Mouse (Mus musculus) embryo, embryonic 10.5 days (tissue): Measurements from ENCODE around the gene Gtf3c5.

ENCODE experiments used
- DNase-seq: peaks from one replicate; pipeline ENCODE4 v3.0.0-alpha.2; 2015; ENCODE audit warnings: low spot score

The Gtf3c5 gene

DNA sequence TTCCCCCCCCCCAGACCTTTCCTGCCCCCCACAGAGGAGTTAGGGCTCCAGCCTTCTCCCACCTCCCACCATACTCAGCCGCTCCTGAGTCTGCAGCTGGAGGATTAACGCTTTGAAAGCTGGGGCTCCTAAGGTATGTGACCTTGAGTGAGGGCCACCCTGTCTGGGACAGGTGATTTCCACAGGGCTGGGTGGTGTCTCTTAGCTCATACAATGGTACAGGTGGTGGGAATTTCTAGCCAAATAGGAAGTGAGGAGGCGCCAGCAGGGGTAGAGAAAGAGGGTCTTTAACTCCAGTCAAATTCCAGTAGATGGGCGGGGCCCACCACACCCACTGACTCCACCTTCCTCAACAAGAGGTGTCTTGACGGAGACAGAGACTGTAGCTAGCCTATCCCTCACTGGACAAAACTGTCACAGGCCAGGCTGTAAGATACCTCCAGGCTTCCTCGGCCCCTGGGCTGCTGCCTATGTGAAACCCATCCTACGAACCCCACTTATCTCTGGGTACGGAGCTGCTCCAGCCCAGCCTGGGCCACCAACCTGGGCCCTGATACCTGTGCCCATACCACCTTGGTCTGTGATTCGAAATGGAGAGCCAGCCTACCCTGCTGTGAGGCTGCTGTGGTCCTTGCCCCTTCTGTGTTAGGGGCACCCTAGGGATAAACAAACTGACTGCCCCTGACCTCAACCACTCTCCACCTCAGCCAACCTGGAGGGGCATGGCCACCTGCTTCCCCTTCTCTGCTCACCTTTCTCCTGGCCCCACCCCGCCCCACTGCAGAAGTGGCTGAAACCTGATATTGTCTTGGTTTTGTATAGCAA, 24.0 kb upstream of the Gtf3c5 start:
- DNase-seq = no peak

DNA sequence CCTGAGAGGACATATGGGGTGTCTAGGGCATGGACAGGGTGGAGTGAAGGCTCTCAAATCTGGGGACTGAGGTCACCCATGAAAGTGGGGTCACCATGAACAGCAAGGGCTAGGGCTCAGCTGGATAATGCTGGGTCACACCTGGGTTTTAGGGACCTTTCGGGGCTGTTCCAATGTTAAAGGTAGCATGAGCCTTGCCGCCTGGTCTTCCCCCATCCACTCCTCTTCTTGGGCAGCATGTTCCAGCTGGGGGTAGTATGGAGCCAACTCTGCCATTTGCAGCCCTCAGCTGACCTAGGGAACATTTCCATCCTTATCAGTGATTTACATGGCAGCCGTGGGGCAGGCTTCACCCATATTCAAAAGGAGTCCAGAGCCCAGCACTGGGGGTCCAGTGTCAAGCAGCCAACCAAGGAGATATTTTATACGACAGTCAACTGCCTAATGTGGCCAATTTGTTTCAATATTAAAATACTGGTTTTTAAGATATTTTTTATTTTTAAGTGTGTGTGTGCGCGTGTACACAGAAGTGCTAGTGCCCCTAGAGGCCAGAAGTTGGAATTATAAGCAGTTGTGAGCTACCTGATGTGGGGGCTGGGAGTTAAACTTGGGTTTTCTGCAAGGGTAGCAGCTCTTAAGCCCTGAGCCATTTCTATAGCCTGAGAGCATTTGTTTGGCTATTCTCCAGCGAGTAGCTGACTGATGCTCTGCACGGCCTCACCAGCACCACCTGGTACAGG, 23.2 kb upstream of the Gtf3c5 start:
- DNase-seq = peak; percentile 35

DNA sequence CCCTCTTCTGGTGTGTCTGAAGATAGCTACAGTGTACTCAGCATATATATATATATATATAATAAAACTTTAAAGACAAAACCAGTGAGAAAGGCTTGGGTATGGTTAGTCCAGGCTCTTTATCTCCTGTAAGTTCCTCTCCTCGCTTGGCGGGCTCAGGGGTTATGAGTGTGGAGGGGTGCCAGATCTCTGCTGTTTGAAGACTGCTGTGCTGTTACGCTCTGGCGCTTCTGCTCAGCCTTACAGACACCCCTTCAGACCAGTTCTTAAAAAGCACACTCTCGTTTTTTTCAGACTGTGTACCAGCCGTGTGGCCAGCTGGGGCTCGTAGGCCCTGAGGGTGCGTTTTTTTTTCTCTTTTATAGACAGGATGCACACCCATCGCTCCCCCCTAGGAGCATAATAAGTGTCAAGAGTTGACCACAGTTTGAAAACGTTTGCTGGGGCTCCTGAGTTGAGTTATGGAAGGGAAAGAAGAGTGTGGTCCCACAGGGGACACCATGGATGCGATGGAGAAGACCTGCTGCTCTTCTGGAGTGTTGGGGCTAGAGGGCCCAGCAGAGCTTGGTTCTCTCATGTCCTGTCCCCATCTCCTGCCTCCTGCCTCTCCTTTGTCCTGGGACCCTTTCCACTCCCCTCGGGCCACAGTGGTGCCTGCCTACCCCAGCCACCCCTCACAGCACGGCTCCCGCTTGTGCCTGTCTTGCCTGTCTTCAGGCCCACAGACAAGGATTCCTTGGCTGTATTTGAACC, 22.4 kb upstream of the Gtf3c5 start:
- DNase-seq = no peak

DNA sequence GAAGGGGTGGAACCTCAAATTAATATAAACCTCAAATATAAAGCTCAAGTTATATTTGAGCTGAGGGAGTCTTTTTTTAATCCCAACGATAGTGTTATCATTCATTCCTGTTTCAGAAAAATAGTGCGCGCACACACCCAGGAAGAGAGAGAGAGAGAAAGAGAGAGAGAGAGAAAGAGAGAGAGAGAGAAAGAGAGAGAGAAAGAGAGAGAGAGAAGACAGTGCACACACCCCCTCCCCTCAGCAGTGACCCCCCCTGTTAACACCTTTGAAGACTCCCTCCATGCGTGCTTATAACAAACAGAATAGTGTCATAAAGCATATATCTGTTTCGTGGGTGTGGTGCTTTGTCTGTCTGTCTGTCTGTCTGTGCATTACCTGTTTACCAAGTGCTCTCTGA, 20.0 kb upstream of the Gtf3c5 start:
- DNase-seq = no peak

DNA sequence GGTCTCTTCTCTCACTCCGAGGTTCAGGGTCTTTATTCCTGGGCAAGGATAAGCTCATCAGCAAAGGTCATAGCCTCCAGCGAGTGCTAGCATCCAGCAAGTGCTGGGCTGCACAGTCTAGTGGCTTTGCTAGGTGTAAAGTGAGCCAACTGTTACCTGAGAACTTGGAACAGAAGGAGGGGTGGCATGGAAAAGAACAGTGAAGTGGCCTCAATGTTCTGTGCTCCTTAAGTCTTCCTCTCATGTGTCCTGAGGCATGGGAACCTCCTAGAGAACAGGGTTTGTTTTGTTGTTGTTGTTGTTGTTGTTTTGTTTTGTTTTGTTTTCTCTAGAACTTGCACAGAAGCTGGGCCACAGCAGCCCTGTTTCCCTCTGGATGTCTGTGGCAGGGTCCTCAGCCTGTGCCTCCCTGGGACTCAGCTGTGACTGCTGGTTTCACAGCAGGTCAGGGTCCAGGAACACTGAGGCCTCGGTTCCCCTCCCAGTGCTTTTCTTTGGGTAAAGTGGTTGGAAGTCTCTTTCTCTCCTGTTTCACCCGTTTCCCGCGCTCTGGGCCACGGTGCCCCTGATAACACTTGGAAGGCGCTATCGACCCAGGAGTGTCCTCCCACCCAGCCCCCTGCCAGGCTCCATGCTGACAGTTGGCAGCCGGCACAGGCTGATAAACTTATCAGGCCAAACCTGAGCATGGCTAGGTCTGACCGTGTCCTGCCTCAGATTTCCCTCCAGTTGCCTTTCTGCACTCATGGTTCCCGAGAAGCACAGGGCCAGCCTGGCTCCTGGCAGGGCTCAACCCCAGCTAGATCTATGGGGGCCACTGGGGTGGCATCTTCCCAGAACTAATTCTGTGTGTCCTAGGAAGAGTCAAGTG, 18.4 kb upstream of the Gtf3c5 start:
- no peak for DNase-seq

DNA sequence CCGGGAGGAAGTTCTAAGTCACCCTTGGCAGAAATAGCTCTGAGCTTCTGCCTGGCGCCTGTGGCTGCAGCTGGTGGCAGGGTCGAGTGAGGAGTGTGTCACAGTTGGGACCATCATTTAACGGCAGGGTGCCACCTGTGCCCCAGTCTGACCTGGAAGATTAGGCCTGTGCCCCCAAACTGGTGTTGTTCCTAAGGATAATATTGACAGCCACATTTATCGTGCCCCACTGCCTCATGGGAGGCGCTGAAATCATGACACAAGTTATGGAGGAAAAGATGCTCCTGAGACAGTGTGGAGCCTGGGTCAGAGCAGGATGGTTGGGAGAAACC, 16.0 kb upstream of the Gtf3c5 start:
- no peak for DNase-seq

DNA sequence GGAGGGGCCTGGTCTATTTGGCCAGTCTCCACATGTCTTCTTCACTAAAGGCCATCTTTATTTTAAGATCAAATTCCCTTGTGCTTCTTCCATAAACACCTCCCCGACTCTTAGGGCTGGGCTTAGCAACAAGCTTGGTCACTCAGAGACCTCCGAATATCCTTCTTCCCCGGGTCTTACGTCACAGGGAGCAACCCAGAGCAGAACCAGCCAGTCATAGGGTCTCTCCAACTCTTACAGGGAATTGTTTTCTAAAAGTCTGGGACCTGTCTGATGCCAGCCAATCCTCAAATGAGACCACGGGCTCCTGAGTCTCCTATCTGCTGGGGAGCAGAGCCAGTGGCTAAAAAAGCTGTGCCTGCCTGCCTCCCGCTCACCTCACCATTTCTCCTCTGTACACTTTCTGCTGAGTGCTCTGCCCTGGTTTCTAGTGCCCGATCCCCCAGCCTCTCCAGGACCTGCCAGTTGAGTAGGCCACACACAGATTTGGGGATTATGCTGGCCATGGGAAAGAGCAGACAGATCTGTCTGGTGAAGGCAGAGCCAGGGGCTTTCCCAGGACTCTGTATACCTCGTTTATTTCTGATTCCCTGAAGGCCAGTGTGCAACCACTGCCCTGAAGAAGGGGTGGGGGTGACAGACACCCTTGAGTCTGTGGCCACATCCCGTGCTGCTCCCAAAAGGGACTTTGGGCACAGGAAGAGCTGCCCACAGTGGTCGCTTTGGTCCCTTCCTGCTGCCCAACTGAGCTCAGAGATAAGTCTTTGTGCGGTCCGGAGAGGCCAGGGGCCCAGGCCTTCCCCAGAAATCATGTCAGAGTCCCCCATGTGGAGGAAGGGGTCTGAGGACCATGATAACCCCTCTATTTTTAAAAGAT, 15.4 kb upstream of the Gtf3c5 start:
- no peak for DNase-seq

DNA sequence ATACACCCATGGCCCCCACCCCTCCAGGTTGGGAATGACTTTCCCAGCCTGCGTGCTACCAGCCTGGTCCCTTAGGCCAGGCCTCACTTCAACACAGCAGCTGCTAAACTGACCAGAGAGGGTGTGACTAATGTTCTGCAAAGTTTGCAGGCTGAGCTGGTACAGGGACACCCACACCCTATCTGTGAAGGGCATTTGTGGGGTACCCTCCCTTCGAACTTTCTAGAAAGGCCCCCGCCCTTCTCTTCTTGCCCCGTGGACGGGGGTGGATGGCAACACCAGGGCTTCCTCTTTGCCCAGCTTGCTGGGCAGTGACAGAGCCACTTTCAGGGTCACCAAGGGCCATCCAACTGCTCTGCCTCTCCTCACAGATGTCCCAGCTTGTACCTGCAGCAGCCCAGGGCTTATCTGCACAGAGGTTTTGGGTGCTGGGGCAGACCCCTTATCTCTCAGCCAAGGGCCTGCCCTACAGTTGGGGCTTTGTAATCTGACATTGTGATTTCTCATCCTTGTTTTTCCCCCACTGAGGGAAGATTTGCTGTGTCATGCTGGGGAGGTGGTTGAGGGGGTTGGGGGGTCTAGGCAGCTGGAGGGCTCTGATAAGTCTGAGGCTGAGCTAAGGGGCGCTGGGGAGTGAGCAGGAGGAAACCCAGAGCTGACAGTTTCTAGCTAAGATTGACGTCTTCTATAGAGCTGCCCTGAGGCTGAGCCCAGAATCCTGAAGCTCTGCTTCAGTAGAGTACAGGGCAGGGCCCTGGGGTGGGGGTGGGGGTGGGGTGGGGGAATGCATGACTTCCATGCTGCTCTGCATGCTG, 14.4 kb upstream of the Gtf3c5 start:
- no peak for DNase-seq

DNA sequence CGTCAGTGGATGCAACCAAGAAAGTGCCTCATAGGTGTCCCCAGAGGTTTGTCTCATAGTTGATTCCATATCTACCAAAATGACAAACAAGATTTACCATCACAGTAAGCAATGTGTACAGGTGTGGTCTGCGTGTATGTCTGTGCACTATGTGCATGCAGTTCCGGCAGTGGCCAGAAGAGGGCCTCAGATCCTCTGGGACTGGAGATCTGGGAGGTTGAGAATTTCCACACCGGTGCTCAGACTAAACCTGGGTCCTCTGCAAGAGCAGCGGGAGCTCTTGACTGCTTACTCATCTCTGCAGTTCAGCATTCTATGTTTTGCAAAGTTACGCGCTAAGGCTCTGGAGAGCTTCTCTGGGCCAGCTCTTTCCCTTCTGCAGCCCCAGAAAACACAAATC, 13.4 kb upstream of the Gtf3c5 start:
- no peak for DNase-seq

DNA sequence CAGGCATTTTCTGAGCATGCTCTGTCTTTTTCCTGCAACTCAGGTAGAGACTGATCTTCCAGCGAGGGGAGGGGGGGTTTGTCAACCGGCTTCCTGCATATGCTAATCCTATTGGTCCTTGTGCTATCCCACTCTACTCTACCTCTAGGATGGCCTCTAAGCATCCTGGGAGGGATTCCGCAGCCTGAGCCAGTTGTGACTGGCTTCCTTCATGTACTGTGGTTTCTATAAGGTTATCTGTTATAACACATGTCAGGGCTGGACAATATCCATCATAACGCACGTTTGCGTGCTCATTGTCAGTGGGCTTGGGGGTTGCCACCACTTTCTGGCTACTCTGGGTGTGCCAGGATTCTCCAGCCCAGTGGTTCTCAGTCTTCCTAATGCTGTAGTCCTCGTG, 12.5 kb upstream of the Gtf3c5 start:
- no peak for DNase-seq

DNA sequence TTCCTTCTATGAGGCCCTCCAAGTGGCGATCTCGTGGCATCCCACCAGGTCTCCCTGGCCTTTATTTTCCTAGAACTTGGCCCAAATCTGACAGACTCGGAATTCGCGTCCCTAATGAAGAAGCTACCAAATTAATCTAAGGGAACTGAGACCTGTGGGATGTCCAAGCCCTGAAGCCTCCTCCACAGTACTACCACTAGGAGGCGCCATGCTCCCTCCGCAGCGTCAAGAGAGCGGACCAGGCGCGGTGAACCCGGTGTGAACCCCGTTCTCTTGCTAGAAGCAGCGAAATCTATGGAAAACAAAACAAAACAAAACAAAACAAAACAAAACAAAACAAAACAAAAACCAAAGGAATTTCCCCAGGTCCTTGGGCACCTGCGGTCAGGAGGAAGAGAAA, 9.3 kb upstream of the Gtf3c5 start:
- peak; percentile 82 for DNase-seq

DNA sequence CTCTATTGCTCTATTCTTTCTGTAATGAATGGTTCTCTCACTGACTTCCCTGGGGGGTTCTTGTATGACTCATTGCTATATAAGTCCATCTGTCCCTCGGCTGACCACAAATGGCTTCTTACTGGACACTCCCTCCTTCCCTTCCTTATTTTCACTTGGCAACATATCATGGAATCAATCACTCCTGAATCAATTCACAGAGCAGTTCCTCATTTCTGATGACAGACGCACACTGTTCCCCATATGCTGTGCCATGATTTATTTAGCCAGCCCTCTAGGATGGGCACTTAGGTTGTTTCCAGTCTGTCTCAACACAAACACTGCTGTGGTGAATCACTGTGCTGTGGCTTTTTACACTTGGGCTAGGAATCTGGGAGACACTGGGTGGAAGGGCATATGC, 7.9 kb upstream of the Gtf3c5 start:
- DNase-seq = no peak

DNA sequence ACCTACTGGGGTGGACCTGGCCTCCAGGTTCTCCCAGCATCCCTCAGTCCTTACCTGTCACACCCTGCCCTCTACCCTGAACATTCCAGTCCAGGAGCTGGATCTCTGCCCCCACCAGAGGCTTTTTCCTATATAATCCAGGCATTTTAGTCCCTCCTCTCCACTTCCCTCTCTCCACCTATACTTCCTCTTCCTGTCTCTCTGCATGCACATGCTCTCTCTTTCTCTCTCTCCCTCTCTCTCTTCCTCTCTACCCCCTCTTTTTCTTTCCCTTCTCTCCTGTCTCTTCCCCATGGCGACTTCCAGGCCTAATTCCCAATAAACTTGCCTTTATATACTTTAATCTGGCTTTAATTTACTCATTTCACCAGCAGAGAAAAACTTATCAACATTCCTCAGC, 5.0 kb upstream of the Gtf3c5 start:
- DNase-seq = no peak

DNA sequence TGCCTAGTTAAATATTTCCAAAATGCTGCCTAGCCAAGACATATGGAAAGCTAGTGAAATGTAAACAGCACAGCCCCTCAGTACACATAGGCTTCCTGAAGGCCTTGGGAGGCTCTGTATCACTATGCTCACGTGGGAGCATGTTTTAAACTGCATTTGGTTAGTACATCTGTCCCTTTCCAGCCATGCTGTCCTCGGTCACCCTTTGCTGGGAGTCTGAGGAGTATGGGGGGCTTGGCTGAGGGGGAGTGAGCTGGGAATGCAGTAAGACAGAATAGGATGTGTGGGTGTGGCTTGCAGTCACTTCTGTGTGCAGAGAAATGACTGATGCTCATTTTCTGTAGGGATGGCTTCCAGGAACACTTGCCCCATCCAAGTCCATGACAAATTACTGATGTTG, 2.2 kb upstream of the Gtf3c5 start:
- DNase-seq = no peak

DNA sequence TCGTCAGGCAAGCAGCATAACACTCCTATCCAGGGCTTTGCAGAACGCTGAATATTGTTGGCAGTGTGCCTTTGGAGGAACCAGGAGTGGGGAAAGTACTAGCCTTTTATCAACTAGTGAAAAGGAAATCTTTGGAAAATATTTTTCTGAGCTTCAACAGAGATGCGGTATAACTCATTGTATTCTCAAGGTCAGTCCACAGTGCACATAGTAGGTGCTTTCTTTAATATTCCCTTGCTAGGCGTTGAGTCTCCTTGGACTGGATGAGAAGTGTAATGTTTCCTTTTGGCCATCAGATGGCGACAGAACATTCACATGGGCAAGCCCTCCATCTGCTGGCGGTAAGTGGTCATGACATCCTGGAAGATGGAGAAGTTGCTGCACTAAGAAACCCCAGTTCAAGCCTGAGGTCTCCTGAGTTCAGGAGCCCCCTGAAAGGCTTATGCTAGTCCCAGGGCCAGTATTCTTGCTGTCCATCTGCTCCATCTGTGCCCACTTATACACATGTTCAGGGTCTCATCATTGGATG, 1.6 kb upstream of the Gtf3c5 start:
- peak; percentile 92 for DNase-seq

DNA sequence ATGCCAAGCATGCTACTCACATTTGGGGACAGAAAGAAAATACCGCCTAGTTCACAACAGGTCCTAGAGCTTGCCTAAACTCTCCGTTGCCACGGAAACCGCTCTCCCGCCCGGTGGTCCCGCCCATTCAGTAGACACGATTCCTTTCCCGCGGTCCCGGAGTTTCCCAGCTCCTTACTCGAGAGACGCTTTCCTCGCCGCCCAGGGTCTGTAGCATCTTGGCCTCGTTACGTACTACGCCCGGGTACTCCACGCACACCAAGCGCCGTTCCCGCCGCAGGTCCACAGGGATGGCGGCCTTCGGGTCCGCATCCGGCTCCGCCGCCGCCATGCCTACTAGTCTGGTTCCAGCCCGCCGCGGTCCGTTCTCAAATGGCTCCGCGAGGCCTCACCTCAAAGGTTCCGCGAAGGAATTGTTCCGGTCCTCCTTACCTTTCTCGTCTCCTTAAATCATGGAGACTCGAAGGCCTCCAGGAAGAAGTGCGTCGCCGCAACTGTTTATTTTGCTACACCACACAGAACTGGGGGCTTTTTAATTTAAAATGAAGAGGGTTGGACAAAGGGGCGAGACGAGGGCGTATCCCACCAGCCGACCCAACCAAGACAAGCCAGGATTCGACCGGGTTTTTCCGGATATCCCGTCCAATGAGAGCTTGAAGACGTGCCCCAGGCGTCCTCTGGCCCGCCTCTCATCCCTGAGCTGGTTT, 751 bp downstream of the Gtf3c5 start:
- peak; percentile 94 for DNase-seq

DNA sequence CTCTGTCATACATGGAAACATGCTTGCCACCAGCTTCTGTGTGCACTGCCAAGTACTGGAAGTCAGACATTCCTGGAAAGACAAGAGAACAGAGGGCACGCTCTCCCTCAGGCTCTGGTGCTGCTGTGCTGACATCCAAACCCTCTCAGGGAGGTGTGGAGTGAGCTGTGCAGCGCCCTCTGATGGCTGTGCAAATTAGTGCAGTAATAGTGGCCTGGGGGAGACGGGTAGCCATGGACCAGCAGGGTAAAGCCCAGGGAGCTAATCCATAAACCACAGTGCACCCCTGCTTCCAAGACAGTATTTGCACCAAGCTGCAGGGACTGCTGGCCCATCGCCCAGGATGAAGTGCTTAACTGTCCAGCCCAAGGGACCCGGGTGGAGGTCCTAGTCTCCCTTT, 5.5 kb downstream of the Gtf3c5 start:
- DNase-seq = peak; percentile 26

DNA sequence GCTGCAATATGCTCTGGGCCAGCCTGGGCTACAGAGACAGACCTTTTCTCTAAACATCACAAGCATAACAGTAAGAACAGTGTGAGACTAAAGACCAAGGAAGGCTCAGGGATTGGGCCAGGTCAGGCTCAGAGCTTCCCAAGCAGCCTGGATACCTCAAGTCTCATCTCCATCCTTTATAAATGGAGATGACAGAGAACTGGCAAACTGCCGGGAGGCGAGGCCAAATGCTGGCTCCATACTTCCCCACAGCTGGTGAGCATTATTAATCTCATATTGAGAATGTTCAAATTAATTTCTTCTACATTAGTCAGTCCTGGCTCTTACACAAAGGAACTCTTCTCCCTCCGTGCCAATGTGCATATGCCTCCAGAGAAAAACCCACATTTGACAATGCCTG, 6.7 kb downstream of the Gtf3c5 start:
- no peak for DNase-seq

DNA sequence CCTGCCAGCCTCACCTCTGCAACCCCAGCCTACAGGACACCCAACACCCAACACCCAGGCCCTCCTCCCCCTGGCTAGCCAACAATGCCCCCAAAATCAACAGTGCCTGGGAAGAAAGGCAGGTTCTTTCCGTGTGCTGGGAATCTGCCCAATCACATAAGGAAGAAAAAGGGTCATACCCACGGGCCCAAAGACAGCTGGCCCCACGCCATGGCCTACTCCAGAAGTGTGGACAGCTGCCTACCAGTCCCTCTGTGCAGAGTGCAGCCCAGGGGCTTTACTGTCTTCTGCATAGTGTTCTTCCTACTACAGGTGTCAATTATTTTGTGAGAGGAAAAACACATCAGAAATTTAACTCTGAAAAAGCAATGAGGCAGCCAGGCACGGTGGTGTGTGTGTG, 8.2 kb downstream of the Gtf3c5 start:
- no peak for DNase-seq
